In the genomic region with DNA sequence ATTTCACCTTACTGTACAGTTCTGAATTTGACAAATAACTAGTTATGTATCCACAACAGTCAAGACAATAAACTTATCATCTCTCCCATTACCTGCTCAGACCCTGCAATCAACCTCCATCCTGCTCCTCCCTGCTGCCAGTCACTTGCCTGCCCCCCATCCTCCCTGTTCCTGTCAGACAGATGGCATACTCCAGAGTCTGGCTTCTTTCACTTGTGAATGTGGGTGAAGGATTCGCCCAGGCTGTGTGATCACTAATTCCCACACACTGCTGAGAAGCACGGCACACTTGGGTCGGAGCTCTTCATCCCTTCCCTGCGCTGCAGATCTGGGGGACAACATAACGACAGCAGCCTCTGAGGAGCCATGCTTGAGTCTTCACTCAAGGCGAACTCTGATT, we compare ENCODE assay signal across 12 mouse cellular contexts.
"Had no signal": no experiment of that assay in that cellular context is flagged by ENCODE, and none has a peak within 500 bp of the region (broad histone marks: within the 10 kb centered on the region; RNA-seq: fewer than 3 reads in every experiment).

No protein-coding gene starts in this region.

- H3K27ac ChIP-seq: kidney, embryonic 15.5 days; limb, embryonic 13.5 days; liver, embryonic 14.5 days; midbrain, embryonic 12.5 days; stomach, embryonic 15.5 days had no signal

- H3K4me1 ChIP-seq: midbrain, embryonic 12.5 days; stomach, embryonic 15.5 days had no signal

- ATAC-seq: midbrain, embryonic 16.5 days had no signal

- H3K4me3 ChIP-seq: kidney, embryonic 15.5 days; limb, embryonic 13.5 days; midbrain, embryonic 12.5 days; stomach, embryonic 15.5 days had no signal

- DNase-seq: kidney, adult 18-20 months; kidney, postnatal 14 days; left cerebral cortex, postnatal 4 days; lung, adult 18-20 months; right cerebral cortex, postnatal 14 days; thymus, postnatal 36 days had no signal

- H3K27me3 ChIP-seq: kidney, embryonic 15.5 days; limb, embryonic 13.5 days; midbrain, embryonic 12.5 days; stomach, embryonic 15.5 days had no signal
